Mouse (Mus musculus): Measurements from ENCODE around the gene Ctsa. TPM values are rescaled to one million over a fixed set of nuclear protein-coding genes. Genes with fewer than 3 reads are reported as not detected.
A peak's percentile ranks its signal among the peaks of the same experiment; 100 is the strongest.

Gene Ctsa
- polyA plus RNA-seq, 1 experiment from 2014 or later, result 418 TPM

- Histone ChIP-seq H3K4me2 (ENCODE audit: low read depth, low read length) (peak overlapping the region; percentile 60), H3K9ac (ENCODE audit: low read depth, low read length) (peak overlapping the region; percentile 82), H3K36me3 (ENCODE audit: control insufficient read depth, insufficient read depth, low read length) (peaks cover 2% of the 10 kb centered on the region; the same call in 1 of the 2 replicates), H3K27me3 (replicated peaks; ENCODE audit: control insufficient read depth, insufficient read depth, low read length) (no peaks in the 10 kb centered on the region), H3K4me3 (ENCODE audit: low read length) (peak overlapping the region; percentile 67), H3K4me1 (ENCODE audit: control insufficient read depth, insufficient read depth, low read length) (peaks cover 13% of the 10 kb centered on the region), H3K9me3 (ENCODE audit: control insufficient read depth, low read length) (no peaks in the 10 kb centered on the region), H3K27ac (ENCODE audit: low read length) (peak overlapping the region; percentile 12)
- no peak for ATAC-seq
- WGBS, result 78% methylated on average over 16 of the region's 16 CpGs
These were observed 29.3 kb upstream of the Ctsa start for GRCm38 (mm10) chr2:164803201-164803920.

- Histone ChIP-seq H3K36me3 (ENCODE audit: control insufficient read depth, insufficient read depth, low read length) (peaks cover 2% of the 10 kb centered on the region; the same call in 1 of the 2 replicates), H3K4me1 (ENCODE audit: control insufficient read depth, insufficient read depth, low read length) (peaks cover 13% of the 10 kb centered on the region), H3K27me3 (replicated peaks; ENCODE audit: control insufficient read depth, insufficient read depth, low read length) (no peaks in the 10 kb centered on the region), H3K9me3 (ENCODE audit: control insufficient read depth, low read length) (no peaks in the 10 kb centered on the region), H3K4me3 (ENCODE audit: low read length) (peak overlapping the region; percentile 67), H3K4me2 (ENCODE audit: low read depth, low read length) (peak overlapping the region; percentile 60), H3K9ac (ENCODE audit: low read depth, low read length) (peak overlapping the region; percentile 82), H3K27ac (ENCODE audit: low read length) (peak overlapping the region; percentile 12)
- WGBS, result 58% methylated on average over 1 of the region's 1 CpGs
- no peak for ATAC-seq
These were observed 28.8 kb upstream of the Ctsa start for GRCm38 (mm10) chr2:164803921-164804313.

- H3K4me3 ChIP-seq (ENCODE audit: low read length), result peak within 1 kb of the TSS; percentile 67
- H3K9me3 ChIP-seq (ENCODE audit: control insufficient read depth, low read length), result no peaks in the 10 kb centered on the region
- no peaks in the 10 kb centered on the region for H3K27me3 ChIP-seq (replicated peaks; ENCODE audit: control insufficient read depth, insufficient read depth, low read length)
- peak within 1 kb of the TSS; percentile 60 for H3K4me2 ChIP-seq (ENCODE audit: low read depth, low read length)
- H3K36me3 ChIP-seq (ENCODE audit: control insufficient read depth, insufficient read depth, low read length), result peaks cover 2% of the 10 kb centered on the region; the same call in 1 of the 2 replicates
- H3K9ac ChIP-seq (ENCODE audit: low read depth, low read length), result peak within 1 kb of the TSS; percentile 82
- peak; percentile 96 for ATAC-seq
- peak within 1 kb of the TSS; percentile 82 for H3K27ac ChIP-seq (ENCODE audit: low read length)
- under 1% methylated on average over 47 of the region's 47 CpGs for WGBS
- peaks cover 13% of the 10 kb centered on the region for H3K4me1 ChIP-seq (ENCODE audit: control insufficient read depth, insufficient read depth, low read length)
These were observed 27.9 kb upstream of the Ctsa start, which contains the start of the genes Acot8 and Zswim3 for GRCm38 (mm10) chr2:164804533-164805331. TSS of gene Acot8 (minus strand) at chr2:164804882. TSS of gene Zswim3 (plus strand) at chr2:164805098.

GRCm38 (mm10) chr2:164805332-164805718 lies 27.3 kb upstream of the Ctsa start:
- peak overlapping the region; percentile 74 for H3K9ac ChIP-seq (ENCODE audit: low read depth, low read length)
- H3K4me2 ChIP-seq (ENCODE audit: low read depth, low read length), result peak overlapping the region; percentile 59
- H3K27ac ChIP-seq (ENCODE audit: low read length), result peak overlapping the region; percentile 82
- H3K9me3 ChIP-seq (ENCODE audit: control insufficient read depth, low read length), result no peaks in the 10 kb centered on the region
- ATAC-seq, result peak; percentile 71
- under 1% methylated on average over 21 of the region's 21 CpGs for WGBS
- peaks cover 13% of the 10 kb centered on the region for H3K4me1 ChIP-seq (ENCODE audit: control insufficient read depth, insufficient read depth, low read length)
- H3K27me3 ChIP-seq (replicated peaks; ENCODE audit: control insufficient read depth, insufficient read depth, low read length), result no peaks in the 10 kb centered on the region
- peak overlapping the region; percentile 67 for H3K4me3 ChIP-seq (ENCODE audit: low read length)
- peaks cover under 1% of the 10 kb centered on the region; the same call in 1 of the 2 replicates for H3K36me3 ChIP-seq (ENCODE audit: control insufficient read depth, insufficient read depth, low read length)

GRCm38 (mm10) chr2:164806614-164807013 lies 26.1 kb upstream of the Ctsa start:
- no peak overlapping the region for H3K9ac ChIP-seq (ENCODE audit: low read depth, low read length)
- peaks cover 13% of the 10 kb centered on the region for H3K4me1 ChIP-seq (ENCODE audit: control insufficient read depth, insufficient read depth, low read length)
- WGBS, result 58% methylated on average over 7 of the region's 7 CpGs
- H3K9me3 ChIP-seq (ENCODE audit: control insufficient read depth, low read length), result no peaks in the 10 kb centered on the region
- peak overlapping the region; percentile 33; the same call in 1 of the 2 replicates for H3K27ac ChIP-seq (ENCODE audit: low read length)
- H3K36me3 ChIP-seq (ENCODE audit: control insufficient read depth, insufficient read depth, low read length), result no peaks in the 10 kb centered on the region; the same call in 1 of the 2 replicates
- H3K4me2 ChIP-seq (ENCODE audit: low read depth, low read length), result peak overlapping the region; percentile 59; the same call in 1 of the 2 replicates
- 0 out of 2 replicates have a peak, but pooled peaks have one; percentile 15 for ATAC-seq
- H3K27me3 ChIP-seq (replicated peaks; ENCODE audit: control insufficient read depth, insufficient read depth, low read length), result no peaks in the 10 kb centered on the region
- 0 out of 2 replicates have a peak overlapping the region, but pooled peaks have one; percentile 67 for H3K4me3 ChIP-seq (ENCODE audit: low read length)

- peak; percentile 54 for ATAC-seq
- H3K4me3 ChIP-seq (ENCODE audit: low read length), result no peak overlapping the region
- no peak overlapping the region for H3K4me2 ChIP-seq (ENCODE audit: low read depth, low read length)
- no peaks in the 10 kb centered on the region for H3K9me3 ChIP-seq (ENCODE audit: control insufficient read depth, low read length)
- WGBS, result 57% methylated on average over 2 of the region's 2 CpGs
- H3K9ac ChIP-seq (ENCODE audit: low read depth, low read length), result no peak overlapping the region
- no peaks in the 10 kb centered on the region for H3K27me3 ChIP-seq (replicated peaks; ENCODE audit: control insufficient read depth, insufficient read depth, low read length)
- H3K36me3 ChIP-seq (ENCODE audit: control insufficient read depth, insufficient read depth, low read length), result no peaks in the 10 kb centered on the region; the same call in 1 of the 2 replicates
- H3K27ac ChIP-seq (ENCODE audit: low read length), result no peak overlapping the region
- H3K4me1 ChIP-seq (ENCODE audit: control insufficient read depth, insufficient read depth, low read length), result peaks cover 12% of the 10 kb centered on the region
These were observed 19.1 kb upstream of the Ctsa start for GRCm38 (mm10) chr2:164813557-164813956.

- Histone ChIP-seq H3K36me3 (ENCODE audit: control insufficient read depth, insufficient read depth, low read length) (no peaks in the 10 kb centered on the region), H3K9ac (ENCODE audit: low read depth, low read length) (no peak overlapping the region), H3K27ac (ENCODE audit: low read length) (no peak overlapping the region), H3K9me3 (ENCODE audit: control insufficient read depth, low read length) (no peaks in the 10 kb centered on the region), H3K27me3 (replicated peaks; ENCODE audit: control insufficient read depth, insufficient read depth, low read length) (no peaks in the 10 kb centered on the region), H3K4me3 (ENCODE audit: low read length) (no peak overlapping the region), H3K4me2 (ENCODE audit: low read depth, low read length) (no peak overlapping the region), H3K4me1 (ENCODE audit: control insufficient read depth, insufficient read depth, low read length) (peaks cover 12% of the 10 kb centered on the region)
- WGBS, result 87% methylated on average over 5 of the region's 5 CpGs
- ATAC-seq, result no peak
These were observed 17.3 kb upstream of the Ctsa start for GRCm38 (mm10) chr2:164815348-164815747.

- ATAC-seq, result no peak
- Histone ChIP-seq H3K36me3 (ENCODE audit: control insufficient read depth, insufficient read depth, low read length) (no peaks in the 10 kb centered on the region), H3K4me1 (ENCODE audit: control insufficient read depth, insufficient read depth, low read length) (peaks cover 12% of the 10 kb centered on the region), H3K27ac (ENCODE audit: low read length) (no peak overlapping the region), H3K9ac (ENCODE audit: low read depth, low read length) (no peak overlapping the region), H3K27me3 (replicated peaks; ENCODE audit: control insufficient read depth, insufficient read depth, low read length) (no peaks in the 10 kb centered on the region), H3K4me3 (ENCODE audit: low read length) (no peak overlapping the region), H3K9me3 (ENCODE audit: control insufficient read depth, low read length) (no peaks in the 10 kb centered on the region), H3K4me2 (ENCODE audit: low read depth, low read length) (no peak overlapping the region)
- WGBS, result 88% methylated on average over 8 of the region's 8 CpGs
These were observed 16.9 kb upstream of the Ctsa start for GRCm38 (mm10) chr2:164815821-164816220.

- H3K4me2 ChIP-seq (ENCODE audit: low read depth, low read length), result no peak overlapping the region
- no peak overlapping the region for H3K4me3 ChIP-seq (ENCODE audit: low read length)
- no peak for ATAC-seq
- no peaks in the 10 kb centered on the region for H3K27me3 ChIP-seq (replicated peaks; ENCODE audit: control insufficient read depth, insufficient read depth, low read length)
- H3K9ac ChIP-seq (ENCODE audit: low read depth, low read length), result no peak overlapping the region
- 77% methylated on average over 6 of the region's 6 CpGs for WGBS
- H3K36me3 ChIP-seq (ENCODE audit: control insufficient read depth, insufficient read depth, low read length), result 0 out of 2 replicates have a peak, but pooled peaks cover 2% of the 10 kb centered on the region
- H3K4me1 ChIP-seq (ENCODE audit: control insufficient read depth, insufficient read depth, low read length), result peaks cover 12% of the 10 kb centered on the region
- H3K27ac ChIP-seq (ENCODE audit: low read length), result no peak overlapping the region
- H3K9me3 ChIP-seq (ENCODE audit: control insufficient read depth, low read length), result no peaks in the 10 kb centered on the region
These were observed 15.5 kb upstream of the Ctsa start for GRCm38 (mm10) chr2:164817206-164817605.

Measured in intestine, embryonic 16.5 days (tissue).